Mouse (Mus musculus) neural tube, embryonic 13.5 days (tissue): ENCODE measurements at regions not wholly inside any gene's neighbourhood (a gene's known extent, or its start where the extent isn't known, plus 50 kb on each side); places are given as distances from the start of the nearest gene placed in this dataset.

Source experiments
- ATAC-seq: fragments of 200-750 bp; cut with Nextera tagmentation; 2 replicates; pipeline ENCODE4 v1.8.0; 2017; ENCODE audit warnings: low read depth, mild to moderate bottlenecking, moderate TSS enrichment, moderate library complexity
- H3K27ac ChIP-seq: fragments of 300-500 bp; sonication (generic); replicated peaks from 2 replicates; pipeline ENCODE4 v1.5.1; 2015; ENCODE audit warnings: moderate library complexity, mild to moderate bottlenecking, inconsistent platforms
- H3K27me3 ChIP-seq: fragments of 300-500 bp; sonication (generic); 2 replicates; pipeline ENCODE4 v1.6.1; 2015; ENCODE audit warnings: mild to moderate bottlenecking, inconsistent platforms
- H3K36me3 ChIP-seq: fragments of 300-500 bp; sonication (generic); 2 replicates; pipeline ENCODE4 v1.6.1; 2015; ENCODE audit warnings: mild to moderate bottlenecking, inconsistent platforms
- H3K4me1 ChIP-seq: fragments of 300-500 bp; sonication (generic); replicated peaks from 2 replicates; pipeline ENCODE4 v1.6.1; 2015; ENCODE audit warnings: inconsistent platforms
- H3K4me2 ChIP-seq: fragments of 300-500 bp; sonication (generic); 2 replicates; pipeline ENCODE4 v1.6.1; 2015; ENCODE audit warnings: inconsistent platforms, mild to moderate bottlenecking, moderate library complexity
- H3K4me3 ChIP-seq: fragments of 300-500 bp; sonication (generic); 2 replicates; pipeline ENCODE4 v1.5.1; 2015; ENCODE audit warnings: mild to moderate bottlenecking, inconsistent platforms
- H3K9ac ChIP-seq: fragments of 300-500 bp; sonication (generic); 2 replicates; pipeline ENCODE4 v1.6.1; 2015; ENCODE audit warnings: moderate library complexity, mild to moderate bottlenecking, inconsistent platforms
- H3K9me3 ChIP-seq: fragments of 300-500 bp; sonication (generic); 2 replicates; pipeline ENCODE4 v1.6.1; 2016; ENCODE audit warnings: inconsistent platforms
- whole genome bisulfite sequencing: fragments of 180-500 bp; shearing (Covaris S2); methylation state at CpG from one replicate; pipeline ENCODE4 v1.1.7; 2015; 5-methylcytosine and 5-hydroxymethylcytosine counted together

GRCm38 (mm10) chr10:42131798-42132197, 113.6 kb upstream of the Armc2 start:
- no peak overlapping the region for H3K9ac ChIP-seq
- no peak for ATAC-seq
- no peaks in the 10 kb centered on the region for H3K4me1 ChIP-seq
- H3K9me3 ChIP-seq = no peaks in the 10 kb centered on the region
- no peaks in the 10 kb centered on the region for H3K27me3 ChIP-seq
- no peak overlapping the region for H3K4me2 ChIP-seq
- WGBS = 92% methylated on average over 6 of the region's 6 CpGs
- H3K27ac ChIP-seq = no peak overlapping the region
- no peak overlapping the region for H3K4me3 ChIP-seq
- H3K36me3 ChIP-seq = no peaks in the 10 kb centered on the region

DNA sequence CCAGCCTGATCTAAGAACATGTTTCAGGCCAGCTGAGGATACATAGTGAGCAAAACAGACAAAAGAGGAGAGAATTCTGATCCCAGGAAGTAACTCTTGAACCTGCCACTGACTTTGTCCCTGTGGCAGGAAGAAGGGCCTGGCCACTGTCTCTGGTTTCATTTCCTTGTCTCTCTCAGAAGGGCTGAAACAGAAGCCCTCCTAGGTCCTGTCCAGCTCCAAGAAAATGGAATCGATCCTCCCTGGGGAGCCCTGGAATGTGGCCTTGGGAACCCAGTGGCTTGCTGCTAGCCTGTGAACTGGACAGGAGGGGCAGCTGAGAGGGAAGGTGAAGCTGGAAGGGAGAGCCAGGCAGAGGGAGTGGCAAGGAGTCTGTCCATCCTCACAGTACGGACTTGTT, 113.1 kb upstream of the Armc2 start:
- no peaks in the 10 kb centered on the region for H3K27me3 ChIP-seq
- H3K9ac ChIP-seq = no peak overlapping the region
- no peak overlapping the region for H3K4me3 ChIP-seq
- H3K27ac ChIP-seq = no peak overlapping the region
- ATAC-seq = no peak
- H3K36me3 ChIP-seq = no peaks in the 10 kb centered on the region
- H3K4me2 ChIP-seq = no peak overlapping the region
- no peaks in the 10 kb centered on the region for H3K4me1 ChIP-seq
- WGBS = 69% methylated on average over 2 of the region's 2 CpGs
- H3K9me3 ChIP-seq = no peaks in the 10 kb centered on the region

GRCm38 (mm10) chr10:42127865-42128419, 109.7 kb upstream of the Armc2 start:
- no peaks in the 10 kb centered on the region for H3K4me1 ChIP-seq
- H3K27ac ChIP-seq = no peak overlapping the region
- no peak overlapping the region for H3K4me2 ChIP-seq
- ATAC-seq = no peak
- no peaks in the 10 kb centered on the region for H3K36me3 ChIP-seq
- WGBS = 90% methylated on average over 14 of the region's 14 CpGs
- no peak overlapping the region for H3K4me3 ChIP-seq
- no peaks in the 10 kb centered on the region for H3K27me3 ChIP-seq
- no peaks in the 10 kb centered on the region for H3K9me3 ChIP-seq
- no peak overlapping the region for H3K9ac ChIP-seq

DNA sequence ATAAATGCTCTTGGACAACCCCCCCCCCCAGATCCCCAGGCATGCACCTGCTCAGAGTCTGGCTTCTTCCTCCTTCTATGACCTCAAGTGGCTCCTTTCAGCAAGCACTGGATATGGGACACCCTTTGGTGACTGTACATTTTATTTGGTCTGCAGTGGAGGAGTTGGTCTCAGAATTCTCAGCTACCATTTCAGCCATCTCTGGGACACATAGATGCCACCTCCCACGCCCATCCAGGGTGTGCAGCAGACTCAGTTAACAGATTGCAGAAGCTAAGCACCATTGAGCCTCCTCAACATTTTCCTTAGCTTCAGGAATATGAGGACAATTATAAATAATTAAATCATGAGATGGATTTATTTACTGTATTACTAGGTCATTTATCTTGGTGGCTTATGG, 108.6 kb upstream of the Armc2 start:
- Histone ChIP-seq H3K9ac (no peak overlapping the region), H3K27me3 (no peaks in the 10 kb centered on the region), H3K36me3 (no peaks in the 10 kb centered on the region), H3K27ac (no peak overlapping the region), H3K4me1 (no peaks in the 10 kb centered on the region), H3K9me3 (no peaks in the 10 kb centered on the region), H3K4me2 (no peak overlapping the region), H3K4me3 (no peak overlapping the region)
- WGBS = 78% methylated on average over 1 of the region's 1 CpGs
- no peak for ATAC-seq

- no peak for ATAC-seq
- WGBS = 79% methylated on average over 7 of the region's 7 CpGs
- H3K4me3 ChIP-seq = no peak overlapping the region
Measured at GRCm38 (mm10) chr10:42122768-42123635, 104.8 kb upstream of the Armc2 start.

GRCm38 (mm10) chr10:42121984-42122383, 103.7 kb upstream of the Armc2 start:
- H3K9ac ChIP-seq = no peak overlapping the region
- no peak overlapping the region for H3K4me3 ChIP-seq
- no peaks in the 10 kb centered on the region for H3K9me3 ChIP-seq
- no peak overlapping the region for H3K27ac ChIP-seq
- 74% methylated on average over 4 of the region's 4 CpGs for WGBS
- H3K4me1 ChIP-seq = peaks cover 8% of the 10 kb centered on the region
- no peaks in the 10 kb centered on the region for H3K27me3 ChIP-seq
- no peak overlapping the region for H3K4me2 ChIP-seq
- no peak for ATAC-seq
- no peaks in the 10 kb centered on the region for H3K36me3 ChIP-seq

More at GRCm38 (mm10) chr10:42122768-42123635, 104.8 kb upstream of the Armc2 start:
- H3K4me2 ChIP-seq = no peak overlapping the region
- no peak overlapping the region for H3K27ac ChIP-seq
- H3K9me3 ChIP-seq = no peaks in the 10 kb centered on the region
- H3K9ac ChIP-seq = no peak overlapping the region
- peaks cover 8% of the 10 kb centered on the region for H3K4me1 ChIP-seq
- H3K36me3 ChIP-seq = no peaks in the 10 kb centered on the region
- no peaks in the 10 kb centered on the region for H3K27me3 ChIP-seq

GRCm38 (mm10) chr10:42119326-42119725, 101.1 kb upstream of the Armc2 start:
- H3K4me2 ChIP-seq = no peak overlapping the region
- H3K27ac ChIP-seq = 0 out of 2 replicates have a peak overlapping the region, but pooled peaks have one; percentile 18
- no peak overlapping the region for H3K9ac ChIP-seq
- no peak overlapping the region for H3K4me3 ChIP-seq
- WGBS = 77% methylated on average over 12 of the region's 12 CpGs
- no peak for ATAC-seq
- no peaks in the 10 kb centered on the region for H3K36me3 ChIP-seq
- H3K9me3 ChIP-seq = no peaks in the 10 kb centered on the region
- peaks cover 8% of the 10 kb centered on the region for H3K4me1 ChIP-seq
- H3K27me3 ChIP-seq = no peaks in the 10 kb centered on the region

- Histone ChIP-seq H3K9ac (no peak overlapping the region), H3K4me2 (no peak overlapping the region), H3K27me3 (no peaks in the 10 kb centered on the region), H3K9me3 (no peaks in the 10 kb centered on the region), H3K27ac (no peak overlapping the region), H3K4me1 (peaks cover 8% of the 10 kb centered on the region), H3K36me3 (no peaks in the 10 kb centered on the region), H3K4me3 (no peak overlapping the region)
- ATAC-seq = peak; percentile 19
- 72% methylated on average over 13 of the region's 13 CpGs for WGBS
Measured at GRCm38 (mm10) chr10:42118361-42119188, 100.3 kb upstream of the Armc2 start.

GRCm38 (mm10) chr10:42117523-42117922, 99.3 kb upstream of the Armc2 start:
- no peaks in the 10 kb centered on the region for H3K27me3 ChIP-seq
- no peak overlapping the region for H3K27ac ChIP-seq
- H3K9ac ChIP-seq = no peak overlapping the region

DNA sequence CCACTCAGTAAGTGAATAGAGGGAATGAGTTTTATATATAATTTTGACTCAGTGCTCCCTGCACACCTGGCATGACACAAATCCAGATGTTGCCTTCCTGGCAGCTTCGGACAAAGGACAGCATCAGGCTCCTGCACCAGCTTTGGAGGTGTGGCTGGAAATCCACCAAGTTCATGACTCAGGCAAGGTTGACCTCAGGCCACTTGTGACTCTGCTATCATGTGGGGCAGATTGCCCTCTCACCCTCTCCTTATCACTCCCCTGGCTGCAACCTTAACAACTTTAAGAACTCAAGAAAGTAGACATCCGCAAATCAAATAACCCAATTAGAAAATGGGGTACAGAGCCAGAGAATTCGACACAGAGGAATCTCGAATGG, 97.7 kb upstream of the Armc2 start:
- 93% methylated on average over 4 of the region's 4 CpGs for WGBS
- no peaks in the 10 kb centered on the region for H3K27me3 ChIP-seq
- no peak overlapping the region for H3K4me3 ChIP-seq
- H3K27ac ChIP-seq = no peak overlapping the region
- peaks cover 8% of the 10 kb centered on the region for H3K4me1 ChIP-seq
- H3K36me3 ChIP-seq = no peaks in the 10 kb centered on the region
- no peak for ATAC-seq
- no peaks in the 10 kb centered on the region for H3K9me3 ChIP-seq
- no peak overlapping the region for H3K4me2 ChIP-seq
- H3K9ac ChIP-seq = no peak overlapping the region

More at GRCm38 (mm10) chr10:42117523-42117922, 99.3 kb upstream of the Armc2 start:
- H3K4me2 ChIP-seq = no peak overlapping the region
- no peaks in the 10 kb centered on the region for H3K36me3 ChIP-seq
- no peak overlapping the region for H3K4me3 ChIP-seq
- peaks cover 8% of the 10 kb centered on the region for H3K4me1 ChIP-seq
- WGBS = 89% methylated on average over 5 of the region's 5 CpGs
- ATAC-seq = no peak
- no peaks in the 10 kb centered on the region for H3K9me3 ChIP-seq

GRCm38 (mm10) chr10:42115224-42115919, 97.1 kb upstream of the Armc2 start:
- peaks cover 8% of the 10 kb centered on the region for H3K4me1 ChIP-seq
- no peak overlapping the region for H3K9ac ChIP-seq
- H3K4me2 ChIP-seq = no peak overlapping the region
- H3K4me3 ChIP-seq = no peak overlapping the region
- H3K27ac ChIP-seq = no peak overlapping the region
- ATAC-seq = no peak
- no peaks in the 10 kb centered on the region for H3K36me3 ChIP-seq
- no peaks in the 10 kb centered on the region for H3K9me3 ChIP-seq
- 84% methylated on average over 4 of the region's 4 CpGs for WGBS
- no peaks in the 10 kb centered on the region for H3K27me3 ChIP-seq

GRCm38 (mm10) chr10:42110704-42111103, 92.5 kb upstream of the Armc2 start:
- no peak for ATAC-seq
- no peaks in the 10 kb centered on the region for H3K27me3 ChIP-seq
- no peak overlapping the region for H3K4me3 ChIP-seq
- peaks cover 5% of the 10 kb centered on the region for H3K4me1 ChIP-seq
- H3K9me3 ChIP-seq = no peaks in the 10 kb centered on the region
- 54% methylated on average over 7 of the region's 7 CpGs for WGBS
- H3K4me2 ChIP-seq = no peak overlapping the region
- no peaks in the 10 kb centered on the region for H3K36me3 ChIP-seq
- no peak overlapping the region for H3K27ac ChIP-seq
- H3K9ac ChIP-seq = no peak overlapping the region
